Mouse (Mus musculus) gonadal fat pad, adult 2 months (tissue): ENCODE measurements around the gene Dgki. TPM values are rescaled to one million over a fixed set of nuclear protein-coding genes. Genes with fewer than 3 reads are reported as not detected.
A peak's percentile ranks its signal among the peaks of the same experiment; 100 is the strongest.
"Not testable (repeated sequence)": the region's sequence is repeated elsewhere in the genome, so short reads cannot be mapped to it uniquely, and the experiment has no call there.

Source experiments
- DNase-seq: peaks from one replicate; pipeline ENCODE4 v3.0.0-alpha.2; 2012; ENCODE audit warnings: low read depth
- polyA plus RNA-seq: library from polyadenylated mRNA; depleted of rRNA; stranded (reverse); fragments of >200 nt; gene quantifications from 2 replicates; pipeline ENCODE4 v1.2.3, GENCODE M21; 2012

Dgki gene
- polyA plus RNA-seq, 1 experiment, result 3.4 TPM

GRCm38 (mm10) chr6:37150038-37150437, 149.9 kb downstream of the Dgki start:
- DNase-seq, result no peak

- DNase-seq, result no peak
Measured at GRCm38 (mm10) chr6:37149196-37149595, 150.8 kb downstream of the Dgki start.

GRCm38 (mm10) chr6:37147431-37148022, 152.5 kb downstream of the Dgki start:
- DNase-seq, result no peak

- no peak for DNase-seq
Measured at GRCm38 (mm10) chr6:37143867-37144163, 156.2 kb downstream of the Dgki start.

GRCm38 (mm10) chr6:37142991-37143866, 156.8 kb downstream of the Dgki start:
- DNase-seq, result peak; percentile 56

GRCm38 (mm10) chr6:37138816-37139215, 161.2 kb downstream of the Dgki start:
- peak; percentile 70 for DNase-seq

- DNase-seq, result no peak
Measured at GRCm38 (mm10) chr6:37131257-37131656, 168.7 kb downstream of the Dgki start.

- no peak for DNase-seq
Measured at GRCm38 (mm10) chr6:37120417-37121154, 179.4 kb downstream of the Dgki start.

- no peak for DNase-seq
Measured at GRCm38 (mm10) chr6:37119205-37119604, 180.8 kb downstream of the Dgki start.

GRCm38 (mm10) chr6:37113048-37113447, 186.9 kb downstream of the Dgki start:
- DNase-seq, result no peak

- not testable (repeated sequence) for DNase-seq
Measured at GRCm38 (mm10) chr6:37106236-37106635, 193.7 kb downstream of the Dgki start.

GRCm38 (mm10) chr6:37100413-37100812, 199.6 kb downstream of the Dgki start:
- DNase-seq, result peak; percentile 82

- DNase-seq, result no peak
Measured at GRCm38 (mm10) chr6:37097356-37098155, 202.4 kb downstream of the Dgki start.

- no peak for DNase-seq
Measured at GRCm38 (mm10) chr6:37096840-37097305, 203.1 kb downstream of the Dgki start.

- no peak for DNase-seq
Measured at GRCm38 (mm10) chr6:37089148-37090111, 210.6 kb downstream of the Dgki start.

- no peak for DNase-seq
Measured at GRCm38 (mm10) chr6:37082990-37083389, 217.0 kb downstream of the Dgki start.

GRCm38 (mm10) chr6:37072401-37073016, 227.5 kb downstream of the Dgki start:
- no peak for DNase-seq

- DNase-seq, result no peak
Measured at GRCm38 (mm10) chr6:37069836-37070600, 230.0 kb downstream of the Dgki start.

- no peak for DNase-seq
Measured at GRCm38 (mm10) chr6:37068737-37069136, 231.2 kb downstream of the Dgki start.
